Mouse (Mus musculus) heart, embryonic 11.5 days (tissue): ENCODE results near the gene Ttyh2. TPM values are rescaled to one million over a fixed set of nuclear protein-coding genes. Genes with fewer than 3 reads are reported as not detected.

ENCODE experiments used
- ATAC-seq: fragments of 200-750 bp; cut with Nextera tagmentation; replicated peaks from 2 replicates; pipeline ENCODE4 v1.8.0; 2017; ENCODE audit warnings: moderate library complexity; ENCODE audit not compliant: insufficient number of reproducible peaks, low FRiP score, low TSS enrichment
- H3K27ac ChIP-seq: fragments of 300-500 bp; sonication (generic); 2 replicates; pipeline ENCODE4 v1.5.1; 2014; ENCODE audit warnings: mild to moderate bottlenecking, low read depth, low read length
- H3K27me3 ChIP-seq: fragments of 300-500 bp; sonication (generic); 2 replicates; pipeline ENCODE4 v1.6.1; 2014; ENCODE audit warnings: mild to moderate bottlenecking, low read length, mixed read lengths; ENCODE audit not compliant: control insufficient read depth, insufficient read depth
- H3K36me3 ChIP-seq: fragments of 300-500 bp; sonication (generic); 2 replicates; pipeline ENCODE4 v1.6.1; 2014; ENCODE audit warnings: mild to moderate bottlenecking, low read length, moderate library complexity, mixed read lengths; ENCODE audit not compliant: control insufficient read depth, insufficient read depth
- H3K4me1 ChIP-seq: fragments of 300-500 bp; sonication (generic); 2 replicates; pipeline ENCODE4 v1.6.1; 2014; ENCODE audit warnings: low read length; ENCODE audit not compliant: control insufficient read depth, insufficient read depth
- H3K4me2 ChIP-seq: fragments of 300-500 bp; sonication (generic); 2 replicates; pipeline ENCODE4 v1.6.1; 2014; ENCODE audit warnings: mild to moderate bottlenecking, moderate library complexity
- H3K4me3 ChIP-seq: fragments of 300-500 bp; sonication (generic); 2 replicates; pipeline ENCODE4 v1.5.1; 2014; ENCODE audit warnings: low read depth, low read length
- H3K9ac ChIP-seq: fragments of 300-500 bp; sonication (generic); 2 replicates; pipeline ENCODE4 v1.6.1; 2014; ENCODE audit warnings: mild to moderate bottlenecking, low read depth, low read length, moderate library complexity
- H3K9me3 ChIP-seq: fragments of 300-500 bp; sonication (generic); replicated peaks from 2 replicates; pipeline ENCODE4 v1.6.1; 2016; ENCODE audit warnings: low read length; ENCODE audit not compliant: control insufficient read depth
- WGBS: fragments of 180-500 bp; shearing (Covaris S2); extraction: QIAGEN DNeasy Blood & Tissue Kit; methylation state at CpG from one replicate; pipeline ENCODE4 v1.1.7; 2014; ENCODE audit not compliant: insufficient replicate concordance; 5-methylcytosine and 5-hydroxymethylcytosine counted together
- polyA plus RNA-seq: library from polyadenylated mRNA; unstranded; fragments of >200 nt; fragmentation: Nextera tagmentation; extraction: Ambion mirVana; gene quantifications from 2 replicates; pipeline ENCODE4 v1.2.1, GENCODE M21; 2014

Gene Ttyh2
- polyA plus RNA-seq, 1 experiment from 2014 or later: 5.1 TPM

DNA sequence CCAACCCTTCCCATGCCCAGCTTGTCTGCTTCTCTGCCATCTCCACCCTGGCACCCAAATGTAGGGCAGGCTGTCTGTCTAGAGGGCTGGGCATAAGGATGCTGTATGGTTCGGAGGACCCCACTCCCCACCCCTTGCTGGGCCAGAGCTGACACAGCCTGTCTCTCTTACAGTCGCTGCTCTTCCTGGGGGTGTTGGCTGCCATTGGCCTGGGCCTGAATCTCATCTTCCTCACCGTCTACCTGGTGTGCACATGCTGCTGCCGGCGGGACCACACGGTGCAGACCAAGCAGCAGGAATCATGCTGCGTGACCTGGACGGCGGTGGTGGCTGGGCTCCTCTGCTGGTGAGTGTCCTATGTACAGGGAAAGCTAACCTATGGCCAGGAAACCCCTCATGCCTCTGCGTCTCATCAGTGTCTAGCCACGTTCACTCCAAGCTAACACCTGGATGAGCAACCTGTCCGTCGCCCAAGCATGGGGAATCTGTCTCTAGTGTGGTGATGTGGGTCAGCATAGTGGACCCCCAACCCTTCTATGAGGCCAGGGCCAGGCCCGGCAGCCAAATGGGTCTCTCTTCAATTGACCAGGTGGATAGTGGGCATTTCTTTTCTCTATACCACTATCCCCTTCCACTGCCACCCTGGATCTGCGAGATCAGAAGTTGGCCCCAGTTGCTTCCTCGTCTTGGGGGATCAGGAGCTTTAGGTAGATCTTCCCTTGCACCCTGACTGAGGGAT, 11.2 kb downstream of the Ttyh2 start:
- Histone ChIP-seq H3K27ac (no peak overlapping the region), H3K4me3 (no peak overlapping the region), H3K36me3 (no peaks in the 10 kb centered on the region; the same call in 1 of the 2 replicates), H3K27me3 (no peaks in the 10 kb centered on the region), H3K9ac (no peak overlapping the region), H3K9me3 (no peaks in the 10 kb centered on the region), H3K4me1 (peaks cover 11% of the 10 kb centered on the region), H3K4me2 (no peak overlapping the region)
- ATAC-seq: no peak
- WGBS: 87% methylated on average over 16 of the region's 16 CpGs

DNA sequence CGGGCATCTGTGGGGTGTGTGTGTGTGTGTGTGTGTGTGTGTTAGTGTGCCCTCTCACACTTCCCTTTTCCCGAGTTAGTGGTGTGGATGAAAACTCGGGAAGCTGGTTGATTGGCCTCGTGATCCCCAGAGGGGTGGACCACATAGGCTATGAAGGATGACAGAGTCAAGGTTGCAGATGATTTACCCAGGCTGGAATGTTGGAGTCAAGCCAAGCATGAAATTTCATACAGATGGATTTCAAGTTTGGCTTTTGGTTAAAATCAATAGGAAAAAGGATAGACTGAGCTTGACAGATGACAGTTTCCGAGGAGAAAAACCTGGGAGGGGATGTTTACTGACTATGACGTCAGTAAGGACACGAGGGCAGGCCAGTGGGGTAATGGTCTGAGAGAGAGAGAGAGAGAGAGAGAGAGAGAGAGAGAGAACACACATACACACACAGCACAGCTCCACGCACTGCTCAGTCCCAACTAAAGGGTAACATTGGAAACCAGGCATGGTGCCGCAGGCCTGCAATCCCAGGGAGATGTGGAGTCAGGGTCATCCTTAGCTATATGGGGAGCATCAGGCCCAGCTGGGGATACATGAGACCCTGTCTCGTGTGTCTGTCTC, 12.4 kb downstream of the Ttyh2 start:
- Histone ChIP-seq H3K36me3 (no peaks in the 10 kb centered on the region; the same call in 1 of the 2 replicates), H3K9ac (no peak overlapping the region), H3K9me3 (no peaks in the 10 kb centered on the region), H3K4me1 (peaks cover 13% of the 10 kb centered on the region), H3K4me3 (no peak overlapping the region), H3K27me3 (no peaks in the 10 kb centered on the region), H3K4me2 (no peak overlapping the region), H3K27ac (no peak overlapping the region)
- ATAC-seq: no peak
- 51% methylated on average over 9 of the region's 10 CpGs for WGBS

DNA sequence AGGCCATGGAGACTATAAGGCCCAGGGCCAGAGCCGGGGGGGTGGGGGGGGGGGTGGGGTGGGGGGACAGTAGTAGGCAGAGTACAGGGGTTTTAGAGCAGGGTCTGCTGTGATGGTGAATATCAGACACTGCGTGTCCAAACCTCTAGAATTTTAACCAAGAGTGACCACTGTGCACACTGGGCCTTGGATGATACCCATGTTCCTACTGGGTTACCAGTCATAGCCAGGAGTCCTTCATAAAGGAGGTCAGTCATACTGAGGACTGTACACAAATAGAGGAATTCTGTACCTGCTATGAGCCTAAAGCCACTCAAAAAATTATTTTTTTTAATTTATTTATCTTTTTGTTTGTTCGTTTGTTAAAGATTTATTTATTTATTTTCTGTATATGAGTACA, 13.5 kb downstream of the Ttyh2 start:
- 93% methylated on average over 2 of the region's 3 CpGs for WGBS

DNA sequence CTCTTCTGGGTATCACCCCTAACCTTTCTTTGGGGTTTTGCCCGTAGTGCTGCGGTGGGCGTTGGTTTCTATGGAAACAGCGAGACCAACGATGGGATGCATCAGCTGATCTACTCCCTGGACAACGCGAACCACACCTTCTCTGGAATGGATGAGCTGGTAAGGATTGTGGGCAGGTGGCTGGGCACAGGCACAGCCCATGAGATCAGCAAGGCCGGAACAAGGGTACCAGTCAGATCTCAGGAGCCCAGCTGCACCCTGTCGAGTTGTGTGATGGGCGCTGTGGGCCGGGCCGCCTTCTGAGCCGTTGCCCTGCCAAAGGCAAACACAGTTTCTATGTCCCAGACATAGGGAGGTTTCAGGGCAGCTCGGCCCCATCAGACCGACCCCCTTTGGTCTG, 15.0 kb downstream of the Ttyh2 start:
- Histone ChIP-seq H3K4me3 (no peak overlapping the region), H3K36me3 (no peaks in the 10 kb centered on the region; the same call in 1 of the 2 replicates)
- WGBS: 90% methylated on average over 15 of the region's 15 CpGs

More for the DNA sequence above, 13.5 kb downstream of the Ttyh2 start:
- Histone ChIP-seq H3K4me1 (peaks cover 13% of the 10 kb centered on the region), H3K9ac (no peak overlapping the region), H3K27ac (no peak overlapping the region), H3K4me2 (no peak overlapping the region), H3K9me3 (no peaks in the 10 kb centered on the region), H3K36me3 (no peaks in the 10 kb centered on the region; the same call in 1 of the 2 replicates), H3K27me3 (no peaks in the 10 kb centered on the region), H3K4me3 (no peak overlapping the region)
- ATAC-seq: no peak

DNA sequence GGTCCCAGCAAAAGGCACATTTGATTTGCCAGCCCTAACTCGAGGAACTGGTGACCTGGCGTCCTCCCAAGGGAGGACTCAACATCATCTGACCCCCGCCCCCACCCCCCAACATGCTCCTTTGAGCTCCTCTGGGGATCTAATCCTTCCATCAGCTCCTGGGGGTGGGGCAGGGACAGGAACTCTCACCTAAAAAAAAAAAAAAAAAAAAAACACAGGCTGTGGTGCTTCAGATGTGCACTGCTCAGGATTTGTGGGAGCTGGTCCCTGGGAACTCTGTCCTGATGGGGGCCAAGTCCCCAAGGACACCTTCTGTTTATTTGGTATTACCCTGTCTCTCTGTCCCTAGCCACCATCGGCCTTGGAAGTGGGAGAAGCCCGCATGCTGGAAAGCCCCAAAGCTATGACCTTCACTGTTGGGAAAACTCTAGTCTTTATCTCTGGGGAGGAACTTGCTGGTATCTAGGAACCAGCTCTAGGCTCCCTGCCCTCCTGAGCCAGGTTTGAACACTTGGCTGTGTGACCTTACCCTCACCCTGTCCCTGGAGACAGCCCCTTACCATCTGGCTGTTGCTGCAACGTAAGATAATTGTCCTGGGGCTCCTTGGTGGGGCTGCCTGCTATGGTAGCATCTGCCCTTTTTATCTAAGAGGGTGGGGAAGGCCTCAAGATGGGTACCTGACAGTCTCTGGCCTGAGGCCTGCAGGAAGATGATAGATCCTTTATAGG, 16.4 kb downstream of the Ttyh2 start:
- peaks cover 3% of the 10 kb centered on the region; the same call in 1 of the 2 replicates for H3K4me1 ChIP-seq
- H3K4me2 ChIP-seq: no peak overlapping the region
- H3K36me3 ChIP-seq: no peaks in the 10 kb centered on the region; the same call in 1 of the 2 replicates
- no peak for ATAC-seq
- no peaks in the 10 kb centered on the region for H3K9me3 ChIP-seq
- no peak overlapping the region for H3K27ac ChIP-seq
- WGBS: 49% methylated on average over 6 of the region's 6 CpGs
- H3K27me3 ChIP-seq: no peaks in the 10 kb centered on the region
- H3K9ac ChIP-seq: no peak overlapping the region
- H3K4me3 ChIP-seq: no peak overlapping the region

More for the DNA sequence above, 15.0 kb downstream of the Ttyh2 start:
- H3K9me3 ChIP-seq: no peaks in the 10 kb centered on the region
- H3K9ac ChIP-seq: no peak overlapping the region
- ATAC-seq: no peak
- H3K27me3 ChIP-seq: no peaks in the 10 kb centered on the region
- H3K4me1 ChIP-seq: peaks cover 3% of the 10 kb centered on the region
- no peak overlapping the region for H3K27ac ChIP-seq
- no peak overlapping the region for H3K4me2 ChIP-seq

DNA sequence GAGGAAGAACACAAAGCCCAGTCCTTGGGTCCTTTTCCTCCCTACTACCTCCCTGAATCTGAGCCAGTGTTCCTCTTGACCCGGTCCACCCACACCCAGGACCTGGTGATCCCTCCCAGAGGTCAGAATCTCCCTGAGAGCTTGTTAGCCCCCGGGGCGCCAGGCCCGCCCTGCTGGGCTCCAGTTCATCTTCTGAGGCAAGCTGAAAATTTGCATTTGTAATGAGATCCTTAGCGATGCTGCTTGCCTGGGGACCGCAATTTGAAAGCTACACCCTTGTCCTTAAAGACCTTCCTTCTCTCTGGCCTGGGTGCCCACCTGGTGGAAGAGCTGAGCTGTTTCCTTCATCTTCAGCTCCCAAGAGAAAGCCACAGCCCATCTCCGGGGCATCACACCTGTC, 17.4 kb downstream of the Ttyh2 start:
- no peak overlapping the region for H3K4me3 ChIP-seq
- ATAC-seq: no peak
- H3K4me1 ChIP-seq: peaks cover 3% of the 10 kb centered on the region; the same call in 1 of the 2 replicates
- no peaks in the 10 kb centered on the region for H3K27me3 ChIP-seq
- H3K4me2 ChIP-seq: no peak overlapping the region
- WGBS: 52% methylated on average over 7 of the region's 7 CpGs
- H3K27ac ChIP-seq: no peak overlapping the region
- no peak overlapping the region; the same call in 1 of the 2 replicates for H3K9ac ChIP-seq
- no peaks in the 10 kb centered on the region; the same call in 1 of the 2 replicates for H3K36me3 ChIP-seq
- H3K9me3 ChIP-seq: no peaks in the 10 kb centered on the region

DNA sequence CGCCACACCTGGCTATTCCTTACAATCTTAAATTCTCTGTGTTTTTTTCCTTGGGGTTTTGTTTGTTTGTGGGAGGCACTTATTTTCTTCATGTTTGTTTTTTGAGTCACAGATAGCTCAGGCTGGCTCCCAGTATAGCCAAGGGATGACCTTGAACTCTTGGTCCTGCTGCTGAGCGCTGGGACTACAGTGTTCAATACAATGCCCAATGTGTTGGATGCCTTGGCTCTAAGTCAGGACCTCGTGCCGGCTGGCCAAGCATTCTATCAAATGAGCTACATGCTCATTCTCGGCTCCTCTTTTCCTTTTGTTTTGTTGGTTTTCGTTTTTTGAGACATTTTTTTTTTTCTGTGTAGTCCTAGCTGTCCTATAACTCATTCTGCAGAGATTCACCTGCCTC, 18.2 kb downstream of the Ttyh2 start:
- Histone ChIP-seq H3K36me3 (no peaks in the 10 kb centered on the region; the same call in 1 of the 2 replicates), H3K4me1 (peaks cover 3% of the 10 kb centered on the region; the same call in 1 of the 2 replicates), H3K4me2 (no peak overlapping the region), H3K27ac (no peak overlapping the region), H3K9me3 (no peaks in the 10 kb centered on the region), H3K4me3 (no peak overlapping the region), H3K27me3 (no peaks in the 10 kb centered on the region), H3K9ac (no peak overlapping the region)
- ATAC-seq: no peak
- 78% methylated on average over 6 of the region's 6 CpGs for WGBS

DNA sequence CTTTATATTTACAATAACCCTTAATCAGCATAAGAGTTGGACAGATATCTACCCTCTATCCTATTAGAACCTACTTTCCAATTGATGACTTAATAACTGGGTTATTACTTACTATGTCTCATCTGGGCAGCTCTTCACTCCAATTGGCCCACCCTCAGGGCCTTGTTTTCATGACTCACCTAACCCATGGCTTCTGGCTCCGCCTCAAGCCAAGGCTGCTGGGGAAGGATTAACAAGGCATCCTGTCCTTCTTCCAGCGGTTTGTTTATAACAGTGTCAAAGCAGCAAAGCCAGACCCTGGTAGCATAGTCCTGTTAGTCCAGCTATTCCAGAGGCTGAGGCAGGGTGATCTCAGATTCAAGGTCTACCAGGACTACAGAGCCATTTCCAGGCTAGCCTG, 19.2 kb downstream of the Ttyh2 start:
- Histone ChIP-seq H3K36me3 (no peaks in the 10 kb centered on the region; the same call in 1 of the 2 replicates), H3K4me2 (no peak overlapping the region), H3K4me3 (no peak overlapping the region), H3K27ac (no peak overlapping the region), H3K9me3 (no peaks in the 10 kb centered on the region), H3K27me3 (no peaks in the 10 kb centered on the region), H3K4me1 (peaks cover 3% of the 10 kb centered on the region; the same call in 1 of the 2 replicates), H3K9ac (no peak overlapping the region)
- WGBS: 70% methylated on average over 2 of the region's 2 CpGs
- ATAC-seq: no peak
